Mouse (Mus musculus): Measurements from ENCODE around the gene Ube2l6. TPM values are rescaled to one million over a fixed set of nuclear protein-coding genes. Genes with fewer than 3 reads are reported as not detected.

Ube2l6 gene
- 102 and 110 TPM in 2 replicates for polyA plus RNA-seq (2015; fragmentation: Nextera tagmentation; extraction: Ambion mirVana)

- peak within 1 kb of the TSS; percentile 71 for H3K4me3 ChIP-seq (ENCODE audit: low read length)
- no peaks in the 10 kb centered on the region for H3K36me3 ChIP-seq (ENCODE audit: control insufficient read depth, insufficient read depth)
- H3K27ac ChIP-seq (ENCODE audit: low read length) = peak within 1 kb of the TSS; percentile 69
- peaks cover 9% of the 10 kb centered on the region for H3K9me3 ChIP-seq (replicated peaks; ENCODE audit: control insufficient read depth, low read length)
- peak; percentile 45 for ATAC-seq (replicated peaks; ENCODE audit: extremely low read depth, insufficient read depth, low FRiP score)
- peak within 1 kb of the TSS; percentile 99 for H3K4me2 ChIP-seq (ENCODE audit: low read depth, low read length)
- peak within 1 kb of the TSS; percentile 70 for H3K9ac ChIP-seq (ENCODE audit: low read length)
- H3K27me3 ChIP-seq (ENCODE audit: control insufficient read depth, insufficient read depth, low read length) = no peaks in the 10 kb centered on the region
- H3K4me1 ChIP-seq (ENCODE audit: control insufficient read depth, insufficient read depth, low read length) = peaks cover 3% of the 10 kb centered on the region; the same call in 1 of the 2 replicates
- WGBS = under 1% methylated on average over 21 of the region's 21 CpGs
These were observed at the start of gene Ube2l6 for GRCm38 (mm10) chr2:84798493-84798921. Gene Ube2l6 (plus strand): TSS chr2:84798828.

GRCm38 (mm10) chr2:84750115-84750514 is 48.5 kb upstream of the Ube2l6 start:
- no peak for ATAC-seq (replicated peaks; ENCODE audit: extremely low read depth, insufficient read depth, low FRiP score)
- Histone ChIP-seq H3K4me2 (ENCODE audit: low read depth, low read length) (no peak overlapping the region), H3K27me3 (ENCODE audit: control insufficient read depth, insufficient read depth, low read length) (no peaks in the 10 kb centered on the region), H3K4me3 (ENCODE audit: low read length) (no peak overlapping the region), H3K9me3 (replicated peaks; ENCODE audit: control insufficient read depth, low read length) (no peaks in the 10 kb centered on the region), H3K9ac (ENCODE audit: low read length) (no peak overlapping the region), H3K4me1 (ENCODE audit: control insufficient read depth, insufficient read depth, low read length) (no peaks in the 10 kb centered on the region), H3K27ac (ENCODE audit: low read length) (no peak overlapping the region), H3K36me3 (ENCODE audit: control insufficient read depth, insufficient read depth) (no peaks in the 10 kb centered on the region)
- 52% methylated on average over 6 of the region's 6 CpGs for WGBS

- H3K36me3 ChIP-seq (ENCODE audit: control insufficient read depth, insufficient read depth) = no peaks in the 10 kb centered on the region
- H3K4me3 ChIP-seq (ENCODE audit: low read length) = no peak overlapping the region
- WGBS = 61% methylated on average over 5 of the region's 5 CpGs
- H3K4me2 ChIP-seq (ENCODE audit: low read depth, low read length) = no peak overlapping the region
- no peaks in the 10 kb centered on the region for H3K27me3 ChIP-seq (ENCODE audit: control insufficient read depth, insufficient read depth, low read length)
- H3K4me1 ChIP-seq (ENCODE audit: control insufficient read depth, insufficient read depth, low read length) = no peaks in the 10 kb centered on the region
- no peaks in the 10 kb centered on the region for H3K9me3 ChIP-seq (replicated peaks; ENCODE audit: control insufficient read depth, low read length)
- ATAC-seq (replicated peaks; ENCODE audit: extremely low read depth, insufficient read depth, low FRiP score) = no peak
- H3K27ac ChIP-seq (ENCODE audit: low read length) = no peak overlapping the region
- no peak overlapping the region for H3K9ac ChIP-seq (ENCODE audit: low read length)
These were observed 42.4 kb upstream of the Ube2l6 start for GRCm38 (mm10) chr2:84756245-84756644.

- WGBS = 55% methylated on average over 7 of the region's 7 CpGs
- Histone ChIP-seq H3K27me3 (ENCODE audit: control insufficient read depth, insufficient read depth, low read length) (no peaks in the 10 kb centered on the region), H3K9ac (ENCODE audit: low read length) (no peak overlapping the region), H3K4me2 (ENCODE audit: low read depth, low read length) (no peak overlapping the region), H3K36me3 (ENCODE audit: control insufficient read depth, insufficient read depth) (no peaks in the 10 kb centered on the region), H3K4me3 (ENCODE audit: low read length) (no peak overlapping the region), H3K4me1 (ENCODE audit: control insufficient read depth, insufficient read depth, low read length) (no peaks in the 10 kb centered on the region), H3K9me3 (replicated peaks; ENCODE audit: control insufficient read depth, low read length) (no peaks in the 10 kb centered on the region), H3K27ac (ENCODE audit: low read length) (no peak overlapping the region)
- ATAC-seq (replicated peaks; ENCODE audit: extremely low read depth, insufficient read depth, low FRiP score) = no peak
These were observed 41.5 kb upstream of the Ube2l6 start for GRCm38 (mm10) chr2:84757026-84757682.

GRCm38 (mm10) chr2:84758542-84759127 is 40.0 kb upstream of the Ube2l6 start:
- no peaks in the 10 kb centered on the region for H3K27me3 ChIP-seq (ENCODE audit: control insufficient read depth, insufficient read depth, low read length)
- WGBS = 1% methylated on average over 2 of the region's 2 CpGs
- no peak overlapping the region for H3K4me3 ChIP-seq (ENCODE audit: low read length)
- H3K9me3 ChIP-seq (replicated peaks; ENCODE audit: control insufficient read depth, low read length) = no peaks in the 10 kb centered on the region
- H3K9ac ChIP-seq (ENCODE audit: low read length) = no peak overlapping the region
- peak; percentile 28 for ATAC-seq (replicated peaks; ENCODE audit: extremely low read depth, insufficient read depth, low FRiP score)
- H3K36me3 ChIP-seq (ENCODE audit: control insufficient read depth, insufficient read depth) = no peaks in the 10 kb centered on the region
- no peaks in the 10 kb centered on the region for H3K4me1 ChIP-seq (ENCODE audit: control insufficient read depth, insufficient read depth, low read length)
- no peak overlapping the region for H3K27ac ChIP-seq (ENCODE audit: low read length)
- no peak overlapping the region for H3K4me2 ChIP-seq (ENCODE audit: low read depth, low read length)

GRCm38 (mm10) chr2:84760777-84761176 is 37.9 kb upstream of the Ube2l6 start:
- ATAC-seq (replicated peaks; ENCODE audit: extremely low read depth, insufficient read depth, low FRiP score) = no peak
- no peak overlapping the region for H3K9ac ChIP-seq (ENCODE audit: low read length)
- no peak overlapping the region for H3K4me3 ChIP-seq (ENCODE audit: low read length)
- no peak overlapping the region for H3K27ac ChIP-seq (ENCODE audit: low read length)
- WGBS = 66% methylated on average over 8 of the region's 8 CpGs
- H3K4me1 ChIP-seq (ENCODE audit: control insufficient read depth, insufficient read depth, low read length) = no peaks in the 10 kb centered on the region
- no peaks in the 10 kb centered on the region for H3K27me3 ChIP-seq (ENCODE audit: control insufficient read depth, insufficient read depth, low read length)
- H3K9me3 ChIP-seq (replicated peaks; ENCODE audit: control insufficient read depth, low read length) = no peaks in the 10 kb centered on the region
- no peak overlapping the region for H3K4me2 ChIP-seq (ENCODE audit: low read depth, low read length)
- H3K36me3 ChIP-seq (ENCODE audit: control insufficient read depth, insufficient read depth) = no peaks in the 10 kb centered on the region

GRCm38 (mm10) chr2:84761309-84761708 is 37.3 kb upstream of the Ube2l6 start:
- H3K27ac ChIP-seq (ENCODE audit: low read length) = no peak overlapping the region
- H3K36me3 ChIP-seq (ENCODE audit: control insufficient read depth, insufficient read depth) = no peaks in the 10 kb centered on the region
- H3K27me3 ChIP-seq (ENCODE audit: control insufficient read depth, insufficient read depth, low read length) = no peaks in the 10 kb centered on the region
- H3K4me2 ChIP-seq (ENCODE audit: low read depth, low read length) = no peak overlapping the region
- no peak overlapping the region for H3K9ac ChIP-seq (ENCODE audit: low read length)
- H3K9me3 ChIP-seq (replicated peaks; ENCODE audit: control insufficient read depth, low read length) = no peaks in the 10 kb centered on the region
- 78% methylated on average over 3 of the region's 3 CpGs for WGBS
- no peak overlapping the region for H3K4me3 ChIP-seq (ENCODE audit: low read length)
- H3K4me1 ChIP-seq (ENCODE audit: control insufficient read depth, insufficient read depth, low read length) = no peaks in the 10 kb centered on the region
- no peak for ATAC-seq (replicated peaks; ENCODE audit: extremely low read depth, insufficient read depth, low FRiP score)

GRCm38 (mm10) chr2:84761840-84762239 is 36.8 kb upstream of the Ube2l6 start:
- no peaks in the 10 kb centered on the region for H3K9me3 ChIP-seq (replicated peaks; ENCODE audit: control insufficient read depth, low read length)
- no peak overlapping the region for H3K9ac ChIP-seq (ENCODE audit: low read length)
- H3K4me2 ChIP-seq (ENCODE audit: low read depth, low read length) = no peak overlapping the region
- ATAC-seq (replicated peaks; ENCODE audit: extremely low read depth, insufficient read depth, low FRiP score) = no peak
- H3K4me3 ChIP-seq (ENCODE audit: low read length) = no peak overlapping the region
- no peaks in the 10 kb centered on the region for H3K36me3 ChIP-seq (ENCODE audit: control insufficient read depth, insufficient read depth)
- H3K27me3 ChIP-seq (ENCODE audit: control insufficient read depth, insufficient read depth, low read length) = no peaks in the 10 kb centered on the region
- 69% methylated on average over 1 of the region's 1 CpGs for WGBS
- no peaks in the 10 kb centered on the region for H3K4me1 ChIP-seq (ENCODE audit: control insufficient read depth, insufficient read depth, low read length)
- no peak overlapping the region for H3K27ac ChIP-seq (ENCODE audit: low read length)

- whole genome bisulfite sequencing = 55% methylated on average over 4 of the region's 4 CpGs
- no peak for ATAC-seq (replicated peaks; ENCODE audit: extremely low read depth, insufficient read depth, low FRiP score)
These were observed 36.3 kb upstream of the Ube2l6 start for GRCm38 (mm10) chr2:84762295-84762694.

More at GRCm38 (mm10) chr2:84762295-84762694, 36.3 kb upstream of the Ube2l6 start:
- H3K36me3 ChIP-seq (ENCODE audit: control insufficient read depth, insufficient read depth) = no peaks in the 10 kb centered on the region
- H3K9me3 ChIP-seq (replicated peaks; ENCODE audit: control insufficient read depth, low read length) = no peaks in the 10 kb centered on the region
- no peaks in the 10 kb centered on the region for H3K27me3 ChIP-seq (ENCODE audit: control insufficient read depth, insufficient read depth, low read length)
- H3K27ac ChIP-seq (ENCODE audit: low read length) = no peak overlapping the region
- no peak overlapping the region for H3K9ac ChIP-seq (ENCODE audit: low read length)
- no peak overlapping the region for H3K4me3 ChIP-seq (ENCODE audit: low read length)
- no peaks in the 10 kb centered on the region for H3K4me1 ChIP-seq (ENCODE audit: control insufficient read depth, insufficient read depth, low read length)
- no peak overlapping the region for H3K4me2 ChIP-seq (ENCODE audit: low read depth, low read length)

Measured in heart, embryonic 16.5 days (tissue).